Mouse (Mus musculus) embryonic facial prominence, embryonic 11.5 days (tissue): Measurements from ENCODE around the gene Fat3. TPM values are rescaled to one million over a fixed set of nuclear protein-coding genes. Genes with fewer than 3 reads are reported as not detected.

ENCODE experiments used
- ATAC-seq: fragments of 200-750 bp; cut with Nextera tagmentation; replicated peaks from 2 replicates; pipeline ENCODE4 v1.8.0; 2017; ENCODE audit warnings: low read depth; ENCODE audit not compliant: insufficient number of reproducible peaks, low FRiP score, low TSS enrichment
- DNase-seq: peaks from one replicate; pipeline ENCODE4 v3.0.0-alpha.2; 2015; ENCODE audit warnings: low spot score
- H3K27ac ChIP-seq: fragments of 300-500 bp; sonication (generic); replicated peaks from 2 replicates; pipeline ENCODE4 v1.5.1; 2014; ENCODE audit warnings: mild to moderate bottlenecking, low read depth, low read length, control low read depth
- H3K27me3 ChIP-seq: fragments of 300-500 bp; sonication (generic); 2 replicates; pipeline ENCODE4 v1.6.1; 2014; ENCODE audit warnings: mild to moderate bottlenecking, low read length, moderate library complexity, mixed read lengths; ENCODE audit not compliant: control insufficient read depth, insufficient read depth
- H3K36me3 ChIP-seq: fragments of 300-500 bp; sonication (generic); replicated peaks from 2 replicates; pipeline ENCODE4 v1.6.1; 2014; ENCODE audit warnings: low read depth, mild to moderate bottlenecking, low read length, moderate library complexity, mixed read lengths; ENCODE audit not compliant: control insufficient read depth, insufficient read depth
- H3K4me1 ChIP-seq: fragments of 300-500 bp; sonication (generic); 2 replicates; pipeline ENCODE4 v1.6.1; 2014; ENCODE audit warnings: low read length, mixed read lengths; ENCODE audit not compliant: control insufficient read depth, insufficient read depth
- H3K4me2 ChIP-seq: fragments of 300-500 bp; sonication (generic); 2 replicates; pipeline ENCODE4 v1.6.1; 2014; ENCODE audit warnings: low read depth, mild to moderate bottlenecking, control low read depth, low read length, moderate library complexity
- H3K4me3 ChIP-seq: fragments of 300-500 bp; sonication (generic); 2 replicates; pipeline ENCODE4 v1.5.1; 2014; ENCODE audit warnings: low read depth, low read length, control low read depth
- H3K9ac ChIP-seq: fragments of 300-500 bp; sonication (generic); replicated peaks from 2 replicates; pipeline ENCODE4 v1.6.1; 2014; ENCODE audit warnings: mild to moderate bottlenecking, control low read depth, low read length
- H3K9me3 ChIP-seq: fragments of 300-500 bp; sonication (generic); replicated peaks from 2 replicates; pipeline ENCODE4 v1.6.1; 2016; ENCODE audit warnings: mild to moderate bottlenecking, low read length, inconsistent platforms, mixed read lengths; ENCODE audit not compliant: control insufficient read depth
- WGBS: fragments of 180-500 bp; shearing (Covaris S2); extraction: QIAGEN DNeasy Blood & Tissue Kit; methylation state at CpG from one replicate; pipeline ENCODE4 v1.1.7; 2014; 5-methylcytosine and 5-hydroxymethylcytosine counted together
- polyA plus RNA-seq: library from polyadenylated mRNA; unstranded; fragments of >200 nt; fragmentation: Nextera tagmentation; extraction: Ambion mirVana; gene quantifications from 2 replicates; pipeline ENCODE4 v1.2.1, GENCODE M21; 2014

Fat3 gene
- polyA plus RNA-seq, 1 experiment from 2014 or later, result 4.1 TPM

- no peaks in the 10 kb centered on the region for H3K27me3 ChIP-seq
- no peaks in the 10 kb centered on the region for H3K36me3 ChIP-seq
- 33% methylated on average over 5 of the region's 5 CpGs for WGBS
- H3K4me3 ChIP-seq, result no peak overlapping the region
- no peak overlapping the region for H3K4me2 ChIP-seq
- DNase-seq, result peak; percentile 23
- ATAC-seq, result no peak
- H3K27ac ChIP-seq, result no peak overlapping the region
- H3K4me1 ChIP-seq, result no peaks in the 10 kb centered on the region
- H3K9ac ChIP-seq, result no peak overlapping the region
- H3K9me3 ChIP-seq, result no peaks in the 10 kb centered on the region
Observed at GRCm38 (mm10) chr9:16092051-16092967, 408.8 kb downstream of the Fat3 start.

GRCm38 (mm10) chr9:16079292-16079691 lies 421.8 kb downstream of the Fat3 start:
- 56% methylated on average over 2 of the region's 2 CpGs for WGBS
- Histone ChIP-seq H3K36me3 (no peaks in the 10 kb centered on the region), H3K27ac (no peak overlapping the region), H3K9ac (no peak overlapping the region), H3K4me3 (no peak overlapping the region), H3K4me1 (no peaks in the 10 kb centered on the region), H3K9me3 (no peaks in the 10 kb centered on the region), H3K27me3 (no peaks in the 10 kb centered on the region), H3K4me2 (no peak overlapping the region)
- DNase-seq (no peak), ATAC-seq (no peak)

DNA sequence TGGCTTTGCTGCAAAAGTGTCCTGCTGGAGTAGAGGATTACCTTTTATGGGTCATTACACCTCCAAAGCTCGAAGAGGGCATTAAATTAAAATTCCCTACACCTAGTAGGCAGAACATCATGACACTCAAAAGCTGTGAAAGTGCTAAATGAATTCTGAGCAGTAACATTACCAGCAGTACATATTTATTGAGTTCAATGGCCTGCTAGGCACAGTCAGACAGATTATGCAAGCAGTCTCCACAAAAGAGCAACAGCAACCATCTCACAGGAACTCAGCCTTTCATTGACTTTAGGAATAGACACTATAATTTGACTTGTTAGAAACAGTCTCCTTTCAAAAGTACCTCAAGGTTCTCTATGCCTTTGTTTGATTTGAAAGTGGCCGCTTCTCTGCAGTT lies 426.4 kb downstream of the Fat3 start:
- no peak overlapping the region for H3K27ac ChIP-seq
- ATAC-seq (no peak), DNase-seq (no peak)
- 75% methylated on average over 2 of the region's 2 CpGs for WGBS
- H3K27me3 ChIP-seq, result no peaks in the 10 kb centered on the region
- no peaks in the 10 kb centered on the region for H3K9me3 ChIP-seq
- no peak overlapping the region for H3K4me2 ChIP-seq
- no peak overlapping the region for H3K4me3 ChIP-seq
- H3K36me3 ChIP-seq, result no peaks in the 10 kb centered on the region
- no peaks in the 10 kb centered on the region for H3K4me1 ChIP-seq
- H3K9ac ChIP-seq, result no peak overlapping the region

DNA sequence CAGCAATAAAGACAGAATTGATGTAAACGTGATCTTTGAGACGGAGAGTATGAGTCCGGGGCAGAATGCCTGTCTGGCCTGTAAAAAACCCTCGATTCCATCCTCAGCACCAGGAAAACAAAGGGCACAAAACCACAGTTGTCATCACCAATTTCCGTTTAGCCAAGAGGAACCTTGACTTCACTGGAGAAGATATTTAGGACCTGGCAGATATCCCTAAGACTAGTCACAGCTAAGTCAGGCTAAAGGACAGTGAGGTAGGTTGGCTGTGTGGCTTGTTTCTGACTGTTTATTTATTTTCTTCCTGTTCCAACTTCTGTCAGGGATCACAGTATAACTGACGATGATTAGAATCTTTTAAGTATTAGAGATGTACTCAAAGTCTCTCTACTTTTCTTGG lies 427.0 kb downstream of the Fat3 start:
- no peaks in the 10 kb centered on the region for H3K27me3 ChIP-seq
- H3K9ac ChIP-seq, result no peak overlapping the region
- H3K27ac ChIP-seq, result no peak overlapping the region
- DNase-seq (no peak), ATAC-seq (no peak)
- H3K4me2 ChIP-seq, result no peak overlapping the region
- H3K4me1 ChIP-seq, result no peaks in the 10 kb centered on the region
- H3K36me3 ChIP-seq, result no peaks in the 10 kb centered on the region
- H3K9me3 ChIP-seq, result no peaks in the 10 kb centered on the region
- 68% methylated on average over 6 of the region's 6 CpGs for WGBS
- H3K4me3 ChIP-seq, result no peak overlapping the region

DNA sequence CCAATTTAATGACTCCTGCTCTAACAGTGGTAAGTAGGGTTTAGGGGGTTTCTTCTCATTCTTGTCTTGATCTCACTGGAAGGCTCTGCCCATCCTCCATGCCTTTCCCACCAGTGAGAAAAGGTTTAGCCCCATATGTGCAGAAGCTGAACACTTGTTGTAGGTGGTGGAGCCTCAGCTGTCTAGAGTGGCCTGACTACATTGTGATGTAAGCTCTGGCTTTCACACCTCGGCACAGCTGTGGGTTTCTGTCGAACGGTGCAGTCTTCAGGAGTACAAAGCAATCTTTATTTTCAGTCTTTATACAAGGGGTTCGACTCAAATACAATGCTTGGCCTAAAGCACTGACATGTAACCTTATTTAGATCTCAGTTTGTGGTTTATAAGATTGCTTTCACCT lies 437.6 kb downstream of the Fat3 start:
- ATAC-seq (no peak), DNase-seq (no peak)
- no peaks in the 10 kb centered on the region for H3K36me3 ChIP-seq
- H3K4me2 ChIP-seq, result no peak overlapping the region
- H3K9ac ChIP-seq, result no peak overlapping the region
- 70% methylated on average over 4 of the region's 4 CpGs for WGBS
- no peaks in the 10 kb centered on the region for H3K9me3 ChIP-seq
- H3K4me3 ChIP-seq, result no peak overlapping the region
- no peak overlapping the region for H3K27ac ChIP-seq
- H3K27me3 ChIP-seq, result no peaks in the 10 kb centered on the region
- no peaks in the 10 kb centered on the region for H3K4me1 ChIP-seq

DNA sequence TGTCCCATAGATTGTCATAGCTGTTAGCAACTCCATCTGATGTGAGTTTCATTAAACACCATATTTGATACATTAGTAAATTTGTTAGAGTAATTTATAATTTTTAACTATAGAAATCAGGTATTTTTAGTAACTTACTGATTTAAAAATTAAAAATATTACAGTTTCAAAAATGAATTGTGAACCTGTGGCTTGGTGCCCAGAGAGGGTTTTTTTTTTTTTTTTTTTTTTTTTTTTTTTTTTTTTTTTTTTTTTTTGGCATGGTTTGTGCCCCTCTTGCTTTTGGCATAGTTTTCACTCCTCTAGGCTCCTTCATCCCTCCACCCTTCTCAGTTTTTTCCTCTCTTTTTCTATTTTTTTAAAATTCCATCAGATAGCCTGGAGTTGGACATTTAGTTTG lies 438.6 kb downstream of the Fat3 start:
- Histone ChIP-seq H3K27ac (no peak overlapping the region), H3K36me3 (no peaks in the 10 kb centered on the region), H3K4me3 (no peak overlapping the region), H3K27me3 (no peaks in the 10 kb centered on the region), H3K4me2 (no peak overlapping the region), H3K4me1 (no peaks in the 10 kb centered on the region), H3K9me3 (no peaks in the 10 kb centered on the region), H3K9ac (no peak overlapping the region)
- DNase-seq (no peak), ATAC-seq (no peak)

- no peak overlapping the region for H3K4me2 ChIP-seq
- WGBS, result 87% methylated on average over 2 of the region's 2 CpGs
- no peaks in the 10 kb centered on the region for H3K9me3 ChIP-seq
- H3K27ac ChIP-seq, result no peak overlapping the region
- ATAC-seq (no peak), DNase-seq (no peak)
- H3K9ac ChIP-seq, result no peak overlapping the region
- no peaks in the 10 kb centered on the region for H3K36me3 ChIP-seq
- no peak overlapping the region for H3K4me3 ChIP-seq
- H3K27me3 ChIP-seq, result no peaks in the 10 kb centered on the region
- H3K4me1 ChIP-seq, result no peaks in the 10 kb centered on the region
Observed at GRCm38 (mm10) chr9:16046686-16047085, 454.4 kb downstream of the Fat3 start.

- Histone ChIP-seq H3K4me1 (no peaks in the 10 kb centered on the region), H3K4me2 (no peak overlapping the region), H3K27ac (no peak overlapping the region), H3K4me3 (no peak overlapping the region), H3K36me3 (no peaks in the 10 kb centered on the region), H3K9me3 (no peaks in the 10 kb centered on the region), H3K9ac (no peak overlapping the region), H3K27me3 (no peaks in the 10 kb centered on the region)
- DNase-seq, result no peak
- ATAC-seq, result no peak
- WGBS, result 66% methylated on average over 3 of the region's 3 CpGs
Observed at GRCm38 (mm10) chr9:16037375-16037774, 463.7 kb downstream of the Fat3 start.
